Mouse (Mus musculus) spleen, adult 2 months (tissue): ENCODE data around the gene Dnm2.

Source experiments
- CTCF ChIP-seq: fragments of 200-500 bp; IDR thresholded peaks from 2 replicates; pipeline ENCODE4 v1.5.1; 2011; ENCODE audit warnings: mild to moderate bottlenecking, inconsistent platforms; ENCODE audit not compliant: insufficient read depth, insufficient read length, insufficient replicate concordance; ENCODE audit errors: extremely low read depth
- POLR2A ChIP-seq: fragments of 200-500 bp; IDR thresholded peaks from 2 replicates; pipeline ENCODE4 v1.6.1; 2011; ENCODE audit warnings: low read depth, low read length, inconsistent platforms

DNA sequence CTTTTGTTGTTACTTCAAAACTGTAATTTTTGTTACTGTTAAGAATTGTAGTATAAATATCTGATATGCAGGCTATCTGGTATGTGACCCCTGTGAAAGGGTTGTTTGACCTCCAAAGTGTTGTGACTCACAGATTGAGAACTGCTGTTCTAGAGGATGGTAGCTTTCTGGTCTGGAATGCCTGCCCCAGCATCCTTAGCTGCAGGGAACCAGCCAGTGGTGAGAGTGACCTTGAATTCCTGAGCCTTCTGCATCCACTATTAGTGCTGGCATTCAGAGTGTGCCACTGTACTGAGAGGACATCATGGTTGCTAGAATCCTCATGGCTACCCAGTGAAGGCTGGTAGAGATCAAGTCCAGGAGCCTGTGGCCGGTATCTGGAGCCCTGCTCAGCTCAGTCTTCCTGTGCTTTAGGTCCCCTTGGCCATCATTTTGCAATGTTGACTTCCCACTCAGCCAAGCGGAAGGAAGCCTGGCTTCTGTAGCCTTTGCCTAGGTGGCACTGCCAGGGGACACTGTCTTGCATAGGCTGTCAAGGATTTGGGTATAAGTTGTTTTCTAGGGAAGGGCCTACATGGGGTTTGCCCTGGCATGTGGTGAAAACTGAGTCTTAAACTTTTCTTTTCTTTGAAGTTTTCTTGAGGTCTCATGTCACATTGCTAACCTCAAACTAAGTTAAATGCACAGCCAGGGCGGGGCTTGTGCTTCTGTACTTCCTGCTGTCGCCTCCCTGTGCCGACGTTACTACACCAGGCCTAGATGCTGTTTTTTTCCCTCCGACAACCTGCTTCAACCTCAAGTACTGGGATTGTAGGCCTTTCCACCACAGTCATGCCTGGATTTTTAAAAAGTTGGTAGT lies 11.3 kb downstream of the Dnm2 start:
- TF ChIP-seq POLR2A (no peak), CTCF (no peak)
